Mouse (Mus musculus) intestine, embryonic 14.5 days (tissue): ENCODE measurements around the gene Hoxa9. TPM values are rescaled to one million over a fixed set of nuclear protein-coding genes. Genes with fewer than 3 reads are reported as not detected.
A peak's percentile ranks its signal among the peaks of the same experiment; 100 is the strongest.

Experiments used
- ATAC-seq: fragments of 200-750 bp; cut with Nextera tagmentation; replicated peaks from 2 replicates; pipeline ENCODE4 v1.8.0; 2017; ENCODE audit warnings: low read depth, moderate number of reproducible peaks, moderate TSS enrichment, moderate library complexity; ENCODE audit not compliant: low FRiP score, low TSS enrichment
- DNase-seq: peaks from one replicate; pipeline ENCODE4 v3.0.0-alpha.2; 2018; ENCODE audit warnings: low spot score
- H3K27ac ChIP-seq: fragments of 300-500 bp; sonication (generic); 2 replicates; pipeline ENCODE4 v1.5.1; 2014; ENCODE audit warnings: low read depth, mild to moderate bottlenecking, control low read depth
- H3K27me3 ChIP-seq: fragments of 300-500 bp; sonication (generic); replicated peaks from 2 replicates; pipeline ENCODE4 v1.6.1; 2014; ENCODE audit warnings: low read length, control low read depth; ENCODE audit not compliant: control insufficient read depth, insufficient read depth
- H3K36me3 ChIP-seq: fragments of 300-500 bp; sonication (generic); 2 replicates; pipeline ENCODE4 v1.6.1; 2014; ENCODE audit warnings: low read length, control low read depth; ENCODE audit not compliant: control insufficient read depth, insufficient read depth
- H3K4me1 ChIP-seq: fragments of 300-500 bp; sonication (generic); replicated peaks from 2 replicates; pipeline ENCODE4 v1.6.1; 2014; ENCODE audit warnings: low read length, control low read depth, mixed read lengths; ENCODE audit not compliant: control insufficient read depth, insufficient read depth
- H3K4me2 ChIP-seq: fragments of 300-500 bp; sonication (generic); 2 replicates; pipeline ENCODE4 v1.6.1; 2014; ENCODE audit warnings: low read length
- H3K4me3 ChIP-seq: fragments of 300-500 bp; sonication (generic); 2 replicates; pipeline ENCODE4 v1.5.1; 2014; ENCODE audit warnings: low read depth, low read length, control low read depth, mixed read lengths
- H3K9ac ChIP-seq: fragments of 300-500 bp; sonication (generic); 2 replicates; pipeline ENCODE4 v1.6.1; 2014; ENCODE audit warnings: mild to moderate bottlenecking, low read length
- H3K9me3 ChIP-seq: fragments of 300-500 bp; sonication (generic); 2 replicates; pipeline ENCODE4 v1.6.1; 2016; ENCODE audit warnings: low read length, control low read depth; ENCODE audit not compliant: control insufficient read depth
- WGBS: fragments of 180-500 bp; shearing (Covaris S2); extraction: QIAGEN DNeasy Blood & Tissue Kit; methylation state at CpG from one replicate; pipeline ENCODE4 v1.1.7; 2014; 5-methylcytosine and 5-hydroxymethylcytosine counted together
- polyA plus RNA-seq: library from polyadenylated mRNA; unstranded; fragments of >200 nt; fragmentation: Nextera tagmentation; extraction: Ambion mirVana; gene quantifications from 2 replicates; pipeline ENCODE4 v1.2.1, GENCODE M21; 2014

Gene Hoxa9
- polyA plus RNA-seq, 1 experiment from 2014 or later: 4.2 TPM

DNA sequence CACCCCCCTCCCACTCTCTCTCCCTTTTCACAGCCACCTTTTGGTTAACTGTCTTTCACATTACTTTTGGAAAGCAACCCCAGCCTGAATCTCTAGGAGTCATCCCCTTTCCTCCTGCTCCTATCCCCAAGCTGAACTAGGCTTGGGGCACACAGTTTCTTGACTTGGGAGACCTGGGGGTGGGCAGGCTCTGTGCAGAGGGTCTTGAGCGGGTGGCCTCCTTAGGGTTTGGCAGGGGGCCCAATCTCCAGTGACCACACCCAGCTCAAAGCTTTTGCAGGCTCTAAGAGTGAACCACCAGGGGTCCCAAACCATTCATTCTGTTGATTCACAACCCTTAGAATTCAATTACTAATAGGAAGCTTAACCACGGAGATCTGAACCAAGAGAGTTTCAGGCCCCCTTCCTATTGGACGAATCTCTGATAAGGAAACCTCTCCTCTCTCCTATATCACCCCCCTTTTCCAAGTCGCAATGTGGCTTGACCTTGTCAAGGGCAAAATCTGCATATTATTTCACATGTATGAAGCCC lies 12.0 kb upstream of the Hoxa9 start:
- peaks cover 100% of the 10 kb centered on the region for H3K27me3 ChIP-seq
- H3K9ac ChIP-seq: peak overlapping the region; percentile 58
- H3K4me3 ChIP-seq: no peak overlapping the region
- H3K36me3 ChIP-seq: no peaks in the 10 kb centered on the region
- no peak for DNase-seq
- 9% methylated on average over 4 of the region's 4 CpGs for WGBS
- no peak for ATAC-seq
- H3K27ac ChIP-seq: peak overlapping the region; percentile 9; the same call in 1 of the 2 replicates
- no peaks in the 10 kb centered on the region for H3K4me1 ChIP-seq
- H3K9me3 ChIP-seq: no peaks in the 10 kb centered on the region
- peak overlapping the region; percentile 21; the same call in 1 of the 2 replicates for H3K4me2 ChIP-seq

DNA sequence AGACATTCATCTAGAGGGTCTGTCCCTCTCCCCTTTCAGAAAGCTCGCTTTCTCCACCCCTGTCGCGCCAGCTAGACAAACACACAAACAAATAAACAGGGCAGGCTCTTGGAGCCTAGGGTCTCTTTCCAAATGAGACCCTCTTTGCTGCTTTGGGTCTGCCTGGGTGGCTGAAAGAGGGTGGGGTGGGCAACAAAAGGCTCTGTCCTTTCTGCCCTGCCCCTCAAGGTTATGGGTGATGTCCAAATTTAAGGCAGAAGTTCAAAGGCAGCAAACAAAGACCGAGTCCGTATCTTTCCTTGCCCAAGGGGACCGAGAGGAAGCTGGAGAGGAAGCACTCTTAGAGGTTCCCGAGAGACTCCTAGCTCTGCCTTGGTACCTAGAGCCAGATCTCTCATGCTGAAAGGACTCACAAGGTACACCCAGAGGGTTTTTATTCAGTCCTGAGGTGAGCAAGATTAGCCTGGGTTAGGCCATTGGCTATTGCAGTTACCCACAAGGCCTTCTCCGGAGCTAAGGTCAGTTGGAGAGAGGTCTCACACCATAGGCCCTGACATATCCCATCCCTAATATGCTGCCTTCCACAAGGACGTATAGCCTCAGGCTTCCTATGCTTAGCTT lies 10.2 kb upstream of the Hoxa9 start:
- Histone ChIP-seq H3K27me3 (peaks cover 100% of the 10 kb centered on the region), H3K36me3 (no peaks in the 10 kb centered on the region), H3K27ac (no peak overlapping the region; the same call in 1 of the 2 replicates), H3K4me1 (no peaks in the 10 kb centered on the region), H3K9ac (peak overlapping the region; percentile 22), H3K9me3 (no peaks in the 10 kb centered on the region), H3K4me2 (peak overlapping the region; percentile 40), H3K4me3 (0 out of 2 replicates have a peak overlapping the region, but pooled peaks have one; percentile 41)
- ATAC-seq (no peak), DNase-seq (no peak)
- WGBS: 4% methylated on average over 9 of the region's 9 CpGs

DNA sequence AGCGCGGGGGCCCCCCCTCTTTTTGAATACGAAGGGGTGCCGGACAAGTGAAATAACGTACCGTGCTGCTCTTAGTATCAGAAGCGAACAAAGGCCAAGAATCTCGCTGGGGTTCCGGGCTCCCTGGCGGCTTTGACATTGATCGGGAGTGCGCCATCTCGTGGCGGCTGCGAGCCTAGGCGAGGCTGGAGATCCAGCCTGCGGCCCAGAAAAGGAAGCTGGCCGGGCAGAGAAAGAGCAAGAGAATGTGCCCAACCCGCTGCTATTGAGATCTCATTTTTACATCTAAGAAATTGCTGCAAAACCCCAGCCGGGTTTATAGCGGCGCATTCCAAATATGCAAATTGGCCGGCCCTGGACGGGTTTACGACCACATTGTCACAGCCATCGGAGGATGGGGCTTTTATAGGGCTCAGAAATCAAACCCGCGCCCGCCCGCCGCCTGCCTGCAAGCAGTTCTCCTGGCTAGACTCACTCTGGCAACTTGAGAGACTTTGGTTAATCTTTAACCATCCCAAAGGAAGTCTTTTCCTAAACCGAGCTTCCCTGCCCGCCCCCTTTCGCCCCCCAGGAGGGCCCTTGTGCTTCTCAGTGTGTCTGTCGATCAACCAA lies 9.6 kb upstream of the Hoxa9 start, which contains the start of gene Hoxa10:
Gene Hoxa10 (minus strand): TSS at position 466 of the 612 bp plus-strand sequence.
- peak; percentile 74 for DNase-seq
- H3K9ac ChIP-seq: peak within 1 kb of the TSS; percentile 67
- H3K27ac ChIP-seq: peak within 1 kb of the TSS; percentile 87
- H3K27me3 ChIP-seq: peaks cover 100% of the 10 kb centered on the region
- H3K36me3 ChIP-seq: no peaks in the 10 kb centered on the region
- H3K9me3 ChIP-seq: no peaks in the 10 kb centered on the region
- peak; percentile 73 for ATAC-seq
- under 1% methylated on average over 35 of the region's 35 CpGs for whole genome bisulfite sequencing
- H3K4me3 ChIP-seq: peak within 1 kb of the TSS; percentile 41
- no peaks in the 10 kb centered on the region for H3K4me1 ChIP-seq
- H3K4me2 ChIP-seq: peak within 1 kb of the TSS; percentile 40

DNA sequence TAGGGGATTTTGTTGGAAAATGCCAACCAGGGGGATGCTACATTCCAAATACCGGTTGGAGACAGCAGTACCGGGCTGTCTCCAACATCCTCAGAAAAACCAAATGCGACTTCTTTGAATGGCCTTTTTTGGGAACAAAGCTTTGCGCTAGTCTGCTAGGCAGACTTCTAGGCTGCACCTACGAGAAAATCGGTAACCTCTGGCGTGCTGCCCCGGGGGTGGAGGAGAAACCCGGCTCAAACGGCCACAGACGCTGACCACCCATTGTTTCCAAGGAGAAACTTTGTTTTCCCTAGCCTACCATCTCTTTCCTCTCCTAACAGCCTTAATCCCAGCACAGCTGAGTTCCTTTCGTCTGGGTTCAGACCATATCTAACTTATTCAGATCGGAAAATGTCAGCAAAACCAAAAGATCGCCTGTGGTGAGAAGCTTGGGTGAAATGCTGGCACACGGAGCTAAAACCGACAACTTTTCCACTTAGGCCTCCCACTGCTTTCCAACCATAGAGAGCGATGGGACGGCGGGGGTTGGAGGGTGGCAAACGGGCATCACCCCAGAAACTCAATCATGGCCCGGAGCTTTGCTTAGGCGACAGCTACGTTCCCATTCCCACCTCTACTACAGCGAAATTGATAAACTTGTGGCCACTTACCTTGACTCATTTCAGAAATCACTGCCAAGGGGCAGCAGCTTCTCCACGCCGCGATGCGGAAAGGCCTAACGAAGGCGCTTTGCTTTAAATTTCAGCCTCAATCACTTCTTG lies 8.9 kb upstream of the Hoxa9 start:
- Histone ChIP-seq H3K27ac (peak overlapping the region; percentile 87), H3K36me3 (no peaks in the 10 kb centered on the region), H3K27me3 (peaks cover 100% of the 10 kb centered on the region), H3K9me3 (no peaks in the 10 kb centered on the region), H3K4me1 (no peaks in the 10 kb centered on the region), H3K4me3 (peak overlapping the region; percentile 41), H3K9ac (peak overlapping the region; percentile 67), H3K4me2 (peak overlapping the region; percentile 40)
- DNase-seq (peak; percentile 73), ATAC-seq (no peak)
- WGBS: 3% methylated on average over 30 of the region's 30 CpGs

DNA sequence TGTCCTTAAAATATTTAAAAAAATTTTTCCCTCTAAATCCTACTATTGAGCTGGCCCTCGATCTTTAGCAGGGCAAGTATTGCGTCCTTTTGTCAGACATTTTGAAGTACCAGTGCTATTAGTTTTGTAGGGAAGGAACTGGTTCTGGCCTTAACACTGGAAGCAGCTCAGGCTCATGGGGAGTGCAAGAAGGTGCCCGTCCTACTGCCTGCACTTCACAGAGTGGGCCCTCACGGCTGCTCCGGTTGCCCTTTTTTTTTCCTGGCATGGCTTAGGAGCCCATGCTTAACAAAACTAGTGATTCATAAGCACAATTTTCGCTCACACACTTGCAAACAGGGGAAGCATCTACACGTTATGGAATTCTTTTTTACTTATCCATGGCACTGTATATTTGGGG lies 8.1 kb upstream of the Hoxa9 start:
- Histone ChIP-seq H3K4me2 (peak overlapping the region; percentile 40), H3K27me3 (peaks cover 100% of the 10 kb centered on the region), H3K27ac (no peak overlapping the region), H3K4me3 (peak overlapping the region; percentile 41), H3K9ac (peak overlapping the region; percentile 67), H3K9me3 (no peaks in the 10 kb centered on the region), H3K4me1 (no peaks in the 10 kb centered on the region), H3K36me3 (no peaks in the 10 kb centered on the region)
- DNase-seq (peak; percentile 78), ATAC-seq (no peak)
- WGBS: 4% methylated on average over 7 of the region's 7 CpGs

DNA sequence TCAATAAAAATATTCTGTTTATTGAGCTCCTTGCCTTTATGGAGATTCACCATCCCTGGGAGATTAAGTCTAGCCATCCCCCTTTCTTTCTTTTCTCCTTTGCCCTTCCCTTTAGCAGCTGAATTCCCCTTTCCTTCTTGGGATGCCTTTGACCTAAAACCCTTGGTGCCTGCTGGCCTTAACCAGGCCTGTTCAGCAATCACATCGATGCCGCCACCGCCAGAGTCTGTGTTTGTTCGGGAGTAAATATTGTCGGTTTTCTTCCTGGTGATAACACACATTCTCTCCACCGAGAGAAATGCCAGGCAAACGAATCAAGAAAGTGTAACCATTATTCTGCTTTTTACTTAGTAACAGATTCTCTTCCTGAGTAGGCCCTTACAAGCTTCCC lies 7.3 kb upstream of the Hoxa9 start:
- Histone ChIP-seq H3K4me2 (peak overlapping the region; percentile 40), H3K4me1 (no peaks in the 10 kb centered on the region), H3K27me3 (peaks cover 100% of the 10 kb centered on the region), H3K9me3 (no peaks in the 10 kb centered on the region), H3K9ac (peak overlapping the region; percentile 67), H3K4me3 (peak overlapping the region; percentile 41), H3K27ac (no peak overlapping the region), H3K36me3 (no peaks in the 10 kb centered on the region)
- DNase-seq (peak; percentile 75), ATAC-seq (no peak)
- under 1% methylated on average over 7 of the region's 7 CpGs for WGBS

DNA sequence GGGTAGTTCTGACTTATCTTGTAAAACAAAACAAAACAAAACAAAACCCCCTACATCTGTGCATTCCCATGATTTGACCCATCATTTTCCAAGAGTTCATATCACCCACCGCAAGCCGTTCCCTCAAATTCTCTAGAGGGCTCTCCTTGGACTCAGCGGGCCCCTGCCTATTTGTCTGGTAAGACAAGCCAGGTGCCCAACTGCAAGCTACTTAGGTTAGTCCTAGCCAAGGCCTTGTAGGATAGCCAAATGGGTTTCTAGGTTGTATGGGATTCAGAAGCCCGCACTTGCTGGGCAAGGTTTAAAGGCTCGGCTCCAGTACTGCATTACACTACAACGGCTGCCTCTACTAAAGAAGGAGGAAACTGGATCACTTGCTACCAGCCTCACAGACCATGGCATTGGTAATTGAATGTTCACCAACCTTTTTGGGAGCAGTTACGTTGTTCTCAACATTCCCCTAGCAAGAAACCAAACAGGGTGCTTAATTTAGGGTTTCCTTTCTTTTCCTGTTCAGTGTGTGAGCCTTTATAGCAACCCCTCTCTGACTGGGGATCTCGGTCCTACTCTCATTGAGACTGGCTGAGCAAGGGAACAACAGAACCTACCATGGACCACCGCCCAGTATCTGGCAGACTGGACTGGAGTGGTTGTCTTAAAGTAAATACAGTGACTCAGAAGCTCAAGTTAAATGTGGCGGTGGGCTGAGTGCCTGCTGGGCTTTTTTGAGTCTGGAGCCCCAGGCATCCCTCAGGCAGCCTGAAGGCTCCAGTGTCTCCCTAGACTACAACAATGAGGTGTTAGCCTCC lies 6.7 kb upstream of the Hoxa9 start:
- no peak for DNase-seq
- WGBS: 16% methylated on average over 10 of the region's 10 CpGs
- ATAC-seq: no peak
- peak overlapping the region; percentile 67 for H3K9ac ChIP-seq
- H3K36me3 ChIP-seq: no peaks in the 10 kb centered on the region
- peak overlapping the region; percentile 41 for H3K4me3 ChIP-seq
- H3K9me3 ChIP-seq: no peaks in the 10 kb centered on the region
- no peaks in the 10 kb centered on the region for H3K4me1 ChIP-seq
- peaks cover 100% of the 10 kb centered on the region for H3K27me3 ChIP-seq
- H3K27ac ChIP-seq: no peak overlapping the region
- peak overlapping the region; percentile 40 for H3K4me2 ChIP-seq

DNA sequence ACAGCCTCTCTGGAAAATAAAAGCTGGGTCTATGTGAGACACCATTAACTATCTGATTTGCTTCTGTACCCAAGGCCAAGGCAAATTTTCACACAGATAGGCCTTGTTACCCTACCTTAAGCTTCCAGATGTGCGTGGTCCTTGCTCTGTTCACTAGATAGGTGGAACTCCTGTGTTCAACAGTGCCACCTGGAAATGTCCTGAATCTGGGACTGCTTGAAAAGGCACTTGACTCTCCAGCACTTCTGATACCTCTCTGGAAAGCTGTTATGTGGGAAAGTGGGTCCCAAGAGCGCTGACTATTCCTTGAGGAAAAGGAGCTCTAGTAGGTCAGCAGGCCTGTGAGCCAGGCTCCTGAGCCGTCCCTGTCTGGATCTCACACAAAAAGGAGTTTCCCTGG lies 5.9 kb upstream of the Hoxa9 start:
- WGBS: 7% methylated on average over 3 of the region's 3 CpGs
- no peaks in the 10 kb centered on the region for H3K36me3 ChIP-seq
- H3K4me1 ChIP-seq: no peaks in the 10 kb centered on the region
- peak overlapping the region; percentile 6; the same call in 1 of the 2 replicates for H3K9ac ChIP-seq
- H3K9me3 ChIP-seq: no peaks in the 10 kb centered on the region
- H3K4me3 ChIP-seq: peak overlapping the region; percentile 11; the same call in 1 of the 2 replicates
- H3K4me2 ChIP-seq: peak overlapping the region; percentile 40
- no peak overlapping the region for H3K27ac ChIP-seq
- peaks cover 100% of the 10 kb centered on the region for H3K27me3 ChIP-seq
- ATAC-seq (no peak), DNase-seq (no peak)
